In the genomic region with DNA sequence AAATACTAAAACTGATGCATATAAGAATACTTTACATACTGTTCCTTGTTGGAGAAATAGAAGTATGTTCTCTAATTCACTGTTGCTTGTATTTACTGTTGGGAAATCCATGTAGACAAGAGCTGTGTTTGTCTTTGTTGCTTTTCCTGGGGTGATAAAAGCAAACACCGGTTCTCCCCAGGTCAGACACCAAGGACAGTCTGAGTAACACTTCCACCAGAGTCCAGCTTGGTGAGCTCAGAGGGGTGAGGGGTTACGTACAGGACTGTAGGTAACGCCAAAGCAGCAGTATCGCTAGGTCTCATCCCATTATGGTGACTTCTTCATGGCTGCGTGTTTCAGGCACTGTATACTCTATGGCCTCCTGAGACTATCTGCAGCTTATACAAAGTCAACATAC, we compare ENCODE assay signal across 19 mouse cellular contexts.
"Had no signal": no experiment of that assay in that cellular context is flagged by ENCODE, and none has a peak within 500 bp of the region (broad histone marks: within the 10 kb centered on the region; RNA-seq: fewer than 3 reads in every experiment).

No protein-coding gene starts in this region.

- H3K27ac ChIP-seq: limb, embryonic 15.5 days; lung, embryonic 15.5 days; macrophage; midbrain, embryonic 12.5 days; midbrain, embryonic 15.5 days; neural tube, embryonic 12.5 days had no signal

- H3K9me3 ChIP-seq: limb, embryonic 15.5 days; lung, embryonic 15.5 days; megakaryocyte, embryonic 14.5 days; midbrain, embryonic 12.5 days; midbrain, embryonic 15.5 days; neural tube, embryonic 12.5 days had no signal

- DNase-seq: lung, adult 2 months; lung, postnatal 14 days; lung, postnatal 36 days; retina, postnatal 1 day; right cerebral cortex, adult 18-20 months; right cerebral cortex, postnatal 25 days; right cerebral cortex, postnatal 4 days; spleen, adult 18-20 months; thymus, adult 18-20 months; thymus, postnatal 14 days; thymus, postnatal 36 days had no signal

- H3K27me3 ChIP-seq: limb, embryonic 15.5 days; lung, embryonic 15.5 days; megakaryocyte, embryonic 14.5 days; midbrain, embryonic 12.5 days; midbrain, embryonic 15.5 days; neural tube, embryonic 12.5 days had no signal

- H3K4me1 ChIP-seq: limb, embryonic 15.5 days; lung, embryonic 15.5 days; midbrain, embryonic 12.5 days; neural tube, embryonic 12.5 days had no signal

- H3K36me3 ChIP-seq: limb, embryonic 15.5 days; lung, embryonic 15.5 days; midbrain, embryonic 12.5 days; midbrain, embryonic 15.5 days; neural tube, embryonic 12.5 days had no signal

- ATAC-seq: lung, postnatal 0 days; midbrain, embryonic 15.5 days had no signal

- H3K9ac ChIP-seq: limb, embryonic 15.5 days; lung, embryonic 15.5 days; midbrain, embryonic 12.5 days; midbrain, embryonic 15.5 days; neural tube, embryonic 12.5 days had no signal

- H3K4me3 ChIP-seq: limb, embryonic 15.5 days; lung, embryonic 15.5 days; megakaryocyte, embryonic 14.5 days; midbrain, embryonic 12.5 days; midbrain, embryonic 15.5 days; neural tube, embryonic 12.5 days had no signal

- H3K4me2 ChIP-seq: limb, embryonic 15.5 days; lung, embryonic 15.5 days; midbrain, embryonic 12.5 days; midbrain, embryonic 15.5 days; neural tube, embryonic 12.5 days had no signal
